Mouse (Mus musculus) lung, embryonic 14.5 days (tissue): ENCODE data around the gene Zfp750. TPM values are rescaled to one million over a fixed set of nuclear protein-coding genes. Genes with fewer than 3 reads are reported as not detected.

Experiments
- ATAC-seq: fragments of 200-750 bp; cut with Nextera tagmentation; 2 replicates; pipeline ENCODE4 v1.8.0; 2017; ENCODE audit warnings: mild to moderate bottlenecking, moderate TSS enrichment, moderate library complexity; ENCODE audit not compliant: insufficient read depth
- DNase-seq: peaks from one replicate; pipeline ENCODE4 v3.0.0-alpha.2; 2015
- H3K27ac ChIP-seq: fragments of 300-500 bp; sonication (generic); 2 replicates; pipeline ENCODE4 v1.5.1; 2014; ENCODE audit warnings: low read depth, mild to moderate bottlenecking, moderate library complexity
- H3K27me3 ChIP-seq: fragments of 300-500 bp; sonication (generic); 2 replicates; pipeline ENCODE4 v1.6.1; 2014; ENCODE audit warnings: low read length, control low read depth; ENCODE audit not compliant: insufficient read depth
- H3K36me3 ChIP-seq: fragments of 300-500 bp; sonication (generic); 2 replicates; pipeline ENCODE4 v1.6.1; 2014; ENCODE audit warnings: control low read depth; ENCODE audit not compliant: insufficient read depth
- H3K4me1 ChIP-seq: fragments of 300-500 bp; sonication (generic); 2 replicates; pipeline ENCODE4 v1.6.1; 2014; ENCODE audit warnings: antibody characterized with exemption, control low read depth; ENCODE audit not compliant: insufficient read depth
- H3K4me2 ChIP-seq: fragments of 300-500 bp; sonication (generic); 2 replicates; pipeline ENCODE4 v1.6.1; 2014; ENCODE audit warnings: mild to moderate bottlenecking
- H3K4me3 ChIP-seq: fragments of 300-500 bp; sonication (generic); 2 replicates; pipeline ENCODE4 v1.5.1; 2014; ENCODE audit warnings: low read depth, low read length
- H3K9ac ChIP-seq: fragments of 300-500 bp; sonication (generic); 2 replicates; pipeline ENCODE4 v1.6.1; 2014
- H3K9me3 ChIP-seq: fragments of 300-500 bp; sonication (generic); 2 replicates; pipeline ENCODE4 v1.6.1; 2016; ENCODE audit warnings: low read depth, low read length, control low read depth
- CTCF ChIP-seq: IDR thresholded peaks from 2 replicates; pipeline ENCODE4 v1.5.1; 2016; ENCODE audit warnings: antibody characterized with exemption, low read depth
- WGBS: fragments of 180-500 bp; shearing (Covaris S2); extraction: QIAGEN DNeasy Blood & Tissue Kit; methylation state at CpG from one replicate; pipeline ENCODE4 v1.1.7; 2014; 5-methylcytosine and 5-hydroxymethylcytosine counted together
- polyA plus RNA-seq: library from polyadenylated mRNA; unstranded; fragments of >200 nt; fragmentation: Nextera tagmentation; extraction: Ambion mirVana; gene quantifications from 2 replicates; pipeline ENCODE4 v1.2.1, GENCODE M21; 2014

The Zfp750 gene
- 0.09 and 0.34 TPM in 2 replicates for polyA plus RNA-seq

- Histone ChIP-seq H3K9ac (no peak within 1 kb of the TSS), H3K4me2 (no peak within 1 kb of the TSS), H3K4me3 (no peak within 1 kb of the TSS), H3K9me3 (no peaks in the 10 kb centered on the region), H3K27me3 (no peaks in the 10 kb centered on the region), H3K4me1 (no peaks in the 10 kb centered on the region), H3K27ac (no peak within 1 kb of the TSS), H3K36me3 (no peaks in the 10 kb centered on the region)
- TF ChIP-seq CTCF, result no peak
- DNase-seq, result peak; percentile 41
- ATAC-seq, result no peak
- 40% methylated on average over 10 of the region's 10 CpGs for WGBS
These were observed at the start of gene Zfp750 for GRCm38 (mm10) chr11:121519131-121519530. Zfp750 (minus strand) TSS chr11:121519333.

GRCm38 (mm10) chr11:121564265-121564664, 45.1 kb upstream of the Zfp750 start:
- 93% methylated on average over 4 of the region's 4 CpGs for WGBS
- H3K9ac ChIP-seq, result no peak overlapping the region

GRCm38 (mm10) chr11:121563312-121563711, 44.2 kb upstream of the Zfp750 start:
- H3K36me3 ChIP-seq, result no peaks in the 10 kb centered on the region
- no peak for DNase-seq
- H3K27me3 ChIP-seq, result no peaks in the 10 kb centered on the region
- WGBS, result 90% methylated on average over 5 of the region's 5 CpGs
- no peaks in the 10 kb centered on the region for H3K9me3 ChIP-seq
- no peak overlapping the region for H3K4me2 ChIP-seq
- H3K4me1 ChIP-seq, result no peaks in the 10 kb centered on the region
- no peak for ATAC-seq
- H3K4me3 ChIP-seq, result no peak overlapping the region
- H3K27ac ChIP-seq, result no peak overlapping the region
- TF ChIP-seq CTCF, result no peak
- H3K9ac ChIP-seq, result no peak overlapping the region

More at GRCm38 (mm10) chr11:121564265-121564664, 45.1 kb upstream of the Zfp750 start:
- no peak overlapping the region for H3K27ac ChIP-seq
- DNase-seq (no peak), ATAC-seq (no peak)
- TF ChIP-seq CTCF, result no peak
- no peaks in the 10 kb centered on the region for H3K27me3 ChIP-seq
- H3K4me1 ChIP-seq, result no peaks in the 10 kb centered on the region
- H3K4me3 ChIP-seq, result no peak overlapping the region
- no peaks in the 10 kb centered on the region for H3K9me3 ChIP-seq
- no peaks in the 10 kb centered on the region for H3K36me3 ChIP-seq
- H3K4me2 ChIP-seq, result no peak overlapping the region

- Histone ChIP-seq H3K4me3 (no peak overlapping the region), H3K9me3 (no peaks in the 10 kb centered on the region), H3K9ac (no peak overlapping the region), H3K4me1 (no peaks in the 10 kb centered on the region), H3K36me3 (no peaks in the 10 kb centered on the region), H3K27me3 (no peaks in the 10 kb centered on the region), H3K4me2 (no peak overlapping the region), H3K27ac (no peak overlapping the region)
- peak; percentile 31; the same call in 1 of the 2 replicates for TF ChIP-seq CTCF
- DNase-seq (no peak), ATAC-seq (no peak)
- 62% methylated on average over 7 of the region's 7 CpGs for WGBS
These were observed 41.1 kb upstream of the Zfp750 start for GRCm38 (mm10) chr11:121560294-121560663.

GRCm38 (mm10) chr11:121559527-121560293, 40.6 kb upstream of the Zfp750 start:
- no peak for TF ChIP-seq CTCF
- ATAC-seq (no peak), DNase-seq (no peak)
- H3K27ac ChIP-seq, result no peak overlapping the region
- no peak overlapping the region for H3K4me3 ChIP-seq
- 69% methylated on average over 4 of the region's 4 CpGs for WGBS
- no peaks in the 10 kb centered on the region for H3K36me3 ChIP-seq
- H3K27me3 ChIP-seq, result no peaks in the 10 kb centered on the region
- H3K4me2 ChIP-seq, result no peak overlapping the region
- H3K4me1 ChIP-seq, result no peaks in the 10 kb centered on the region
- no peaks in the 10 kb centered on the region for H3K9me3 ChIP-seq
- H3K9ac ChIP-seq, result no peak overlapping the region

GRCm38 (mm10) chr11:121558522-121558921, 39.4 kb upstream of the Zfp750 start:
- Histone ChIP-seq H3K4me1 (no peaks in the 10 kb centered on the region), H3K27ac (no peak overlapping the region), H3K4me2 (no peak overlapping the region), H3K36me3 (no peaks in the 10 kb centered on the region), H3K4me3 (no peak overlapping the region), H3K9ac (no peak overlapping the region), H3K9me3 (no peaks in the 10 kb centered on the region), H3K27me3 (no peaks in the 10 kb centered on the region)
- no peak for TF ChIP-seq CTCF
- 86% methylated on average over 3 of the region's 3 CpGs for WGBS
- ATAC-seq, result no peak
- DNase-seq, result no peak

GRCm38 (mm10) chr11:121557946-121558345, 38.8 kb upstream of the Zfp750 start:
- no peak overlapping the region for H3K27ac ChIP-seq

More at GRCm38 (mm10) chr11:121557946-121558345, 38.8 kb upstream of the Zfp750 start:
- Histone ChIP-seq H3K9ac (no peak overlapping the region), H3K4me3 (no peak overlapping the region), H3K9me3 (no peaks in the 10 kb centered on the region), H3K4me2 (no peak overlapping the region), H3K36me3 (no peaks in the 10 kb centered on the region), H3K4me1 (0 out of 2 replicates have a peak, but pooled peaks cover under 1% of the 10 kb centered on the region), H3K27me3 (no peaks in the 10 kb centered on the region)
- ATAC-seq, result no peak
- no peak for DNase-seq
- 100% methylated on average over 1 of the region's 1 CpGs for WGBS
- no peak for TF ChIP-seq CTCF
